Mouse (Mus musculus): ENCODE measurements around the gene Apln. TPM values are rescaled to one million over a fixed set of nuclear protein-coding genes. Genes with fewer than 3 reads are reported as not detected.

Gene Apln
- polyA plus RNA-seq, 1 experiment from 2014 or later = 4.2 TPM

GRCm38 (mm10) chrX:48046315-48046714 is 11.7 kb upstream of the Apln start:
- peaks cover 8% of the 10 kb centered on the region for H3K27me3 ChIP-seq (replicated peaks; ENCODE audit: low read depth, poor library complexity, severe bottlenecking)
- no peaks in the 10 kb centered on the region for H3K4me1 ChIP-seq
- WGBS = 85% methylated on average over 2 of the region's 2 CpGs

GRCm38 (mm10) chrX:48044261-48044660 is 9.6 kb upstream of the Apln start:
- Histone ChIP-seq H3K9me3 (no peaks in the 10 kb centered on the region), H3K4me3 (no peak overlapping the region), H3K36me3 (replicated peaks) (no peaks in the 10 kb centered on the region), H3K27me3 (replicated peaks; ENCODE audit: low read depth, poor library complexity, severe bottlenecking) (peaks cover 8% of the 10 kb centered on the region; the same call in 1 of the 2 replicates), H3K4me1 (no peaks in the 10 kb centered on the region), H3K27ac (replicated peaks) (no peak overlapping the region)
- 84% methylated on average over 1 of the region's 1 CpGs for WGBS
- DNase-seq (ENCODE audit: low spot score) = no peak

More at GRCm38 (mm10) chrX:48046315-48046714, 11.7 kb upstream of the Apln start:
- H3K4me3 ChIP-seq = no peak overlapping the region
- H3K36me3 ChIP-seq (replicated peaks) = no peaks in the 10 kb centered on the region
- H3K27ac ChIP-seq (replicated peaks) = no peak overlapping the region
- no peaks in the 10 kb centered on the region for H3K9me3 ChIP-seq
- no peak for DNase-seq (ENCODE audit: low spot score)

- Histone ChIP-seq H3K36me3 (replicated peaks) (no peaks in the 10 kb centered on the region), H3K27ac (replicated peaks) (no peak overlapping the region), H3K4me1 (no peaks in the 10 kb centered on the region), H3K9me3 (no peaks in the 10 kb centered on the region), H3K27me3 (replicated peaks; ENCODE audit: low read depth, poor library complexity, severe bottlenecking) (peaks cover 20% of the 10 kb centered on the region; the same call in 1 of the 2 replicates), H3K4me3 (no peak overlapping the region)
- no peak for DNase-seq (ENCODE audit: low spot score)
- 76% methylated on average over 4 of the region's 4 CpGs for WGBS
These were observed 8.1 kb upstream of the Apln start for GRCm38 (mm10) chrX:48042748-48043147.

GRCm38 (mm10) chrX:48040379-48040778 is 5.7 kb upstream of the Apln start:
- WGBS = 77% methylated on average over 3 of the region's 3 CpGs
- DNase-seq (ENCODE audit: low spot score) = no peak
- Histone ChIP-seq H3K9me3 (no peaks in the 10 kb centered on the region), H3K4me3 (no peak overlapping the region), H3K4me1 (no peaks in the 10 kb centered on the region), H3K27me3 (replicated peaks; ENCODE audit: low read depth, poor library complexity, severe bottlenecking) (peaks cover 44% of the 10 kb centered on the region), H3K27ac (replicated peaks) (no peak overlapping the region), H3K36me3 (replicated peaks) (no peaks in the 10 kb centered on the region)

- Histone ChIP-seq H3K4me3 (peak overlapping the region; percentile 64), H3K27me3 (replicated peaks; ENCODE audit: low read depth, poor library complexity, severe bottlenecking) (peaks cover 77% of the 10 kb centered on the region), H3K36me3 (replicated peaks) (no peaks in the 10 kb centered on the region), H3K27ac (replicated peaks) (peak overlapping the region; percentile 82; the same call in 1 of the 2 replicates), H3K4me1 (0 out of 2 replicates have a peak, but pooled peaks cover 7% of the 10 kb centered on the region), H3K9me3 (no peaks in the 10 kb centered on the region)
- DNase-seq (ENCODE audit: low spot score) = peak; percentile 17
- 21% methylated on average over 11 of the region's 11 CpGs for WGBS
These were observed 898 bp downstream of the Apln start for GRCm38 (mm10) chrX:48033766-48034143.

DNA sequence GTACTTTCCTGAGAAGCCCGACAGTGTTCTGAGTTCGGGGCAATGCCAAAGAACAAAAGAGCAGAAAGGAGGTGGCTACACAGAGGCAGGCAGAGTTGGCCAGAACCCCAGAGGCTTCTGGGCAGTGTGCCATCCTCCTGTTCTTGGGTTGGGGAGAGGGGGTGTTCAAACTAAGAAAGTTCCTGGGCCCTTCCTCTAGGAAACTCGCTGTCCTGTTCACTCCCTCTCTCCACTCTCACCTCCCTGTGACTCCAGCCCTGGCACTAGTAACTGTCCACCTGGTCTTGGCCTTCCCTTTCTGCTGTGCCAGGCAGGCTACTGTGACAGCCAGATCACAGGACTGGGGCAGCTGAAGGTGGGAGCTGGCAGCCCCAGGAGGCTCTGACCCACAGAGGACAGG is 1.6 kb downstream of the Apln start:
- peaks cover 73% of the 10 kb centered on the region for H3K27me3 ChIP-seq (replicated peaks; ENCODE audit: low read depth, poor library complexity, severe bottlenecking)
- WGBS = 69% methylated on average over 3 of the region's 3 CpGs

DNA sequence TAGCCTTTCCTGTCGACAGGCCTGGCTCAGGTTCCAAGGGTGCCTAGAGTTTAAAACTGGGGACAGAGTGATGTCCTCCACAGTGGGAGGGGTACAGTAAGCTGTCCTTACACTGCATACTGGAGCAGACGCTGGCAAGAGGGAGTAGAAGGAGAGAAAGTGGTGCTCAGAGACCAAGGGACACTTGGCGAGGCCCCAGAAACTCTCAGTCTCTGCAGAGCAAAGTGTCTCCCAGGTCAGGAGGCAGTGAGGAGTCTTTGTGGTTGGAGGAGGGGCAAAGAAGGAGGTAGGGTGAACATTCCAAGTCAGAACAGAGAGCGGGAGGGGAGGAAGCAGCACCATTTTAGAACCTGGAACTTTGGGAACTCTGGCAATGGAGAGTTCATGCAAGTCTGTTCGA is 2.8 kb downstream of the Apln start:
- peaks cover 69% of the 10 kb centered on the region for H3K27me3 ChIP-seq (replicated peaks; ENCODE audit: low read depth, poor library complexity, severe bottlenecking)
- 0 out of 2 replicates have a peak, but pooled peaks cover 4% of the 10 kb centered on the region for H3K36me3 ChIP-seq (replicated peaks)
- no peaks in the 10 kb centered on the region for H3K9me3 ChIP-seq
- no peak for DNase-seq (ENCODE audit: low spot score)
- no peak overlapping the region for H3K4me3 ChIP-seq
- H3K4me1 ChIP-seq = 0 out of 2 replicates have a peak, but pooled peaks cover 7% of the 10 kb centered on the region
- WGBS = 78% methylated on average over 5 of the region's 5 CpGs
- H3K27ac ChIP-seq (replicated peaks) = no peak overlapping the region

More for the DNA sequence above, 1.6 kb downstream of the Apln start:
- no peaks in the 10 kb centered on the region for H3K36me3 ChIP-seq (replicated peaks)
- no peaks in the 10 kb centered on the region for H3K9me3 ChIP-seq
- no peak for DNase-seq (ENCODE audit: low spot score)
- no peak overlapping the region for H3K27ac ChIP-seq (replicated peaks)
- H3K4me1 ChIP-seq = 0 out of 2 replicates have a peak, but pooled peaks cover 7% of the 10 kb centered on the region
- H3K4me3 ChIP-seq = peak overlapping the region; percentile 64

- no peaks in the 10 kb centered on the region for H3K9me3 ChIP-seq
- H3K4me3 ChIP-seq = no peak overlapping the region
- no peak for DNase-seq (ENCODE audit: low spot score)
- H3K27me3 ChIP-seq (replicated peaks; ENCODE audit: low read depth, poor library complexity, severe bottlenecking) = peaks cover 61% of the 10 kb centered on the region
- 0 out of 2 replicates have a peak, but pooled peaks cover 4% of the 10 kb centered on the region for H3K36me3 ChIP-seq (replicated peaks)
- H3K27ac ChIP-seq (replicated peaks) = no peak overlapping the region
- WGBS = 70% methylated on average over 3 of the region's 3 CpGs
- 0 out of 2 replicates have a peak, but pooled peaks cover 7% of the 10 kb centered on the region for H3K4me1 ChIP-seq
These were observed 4.1 kb downstream of the Apln start for GRCm38 (mm10) chrX:48030593-48030992.

DNA sequence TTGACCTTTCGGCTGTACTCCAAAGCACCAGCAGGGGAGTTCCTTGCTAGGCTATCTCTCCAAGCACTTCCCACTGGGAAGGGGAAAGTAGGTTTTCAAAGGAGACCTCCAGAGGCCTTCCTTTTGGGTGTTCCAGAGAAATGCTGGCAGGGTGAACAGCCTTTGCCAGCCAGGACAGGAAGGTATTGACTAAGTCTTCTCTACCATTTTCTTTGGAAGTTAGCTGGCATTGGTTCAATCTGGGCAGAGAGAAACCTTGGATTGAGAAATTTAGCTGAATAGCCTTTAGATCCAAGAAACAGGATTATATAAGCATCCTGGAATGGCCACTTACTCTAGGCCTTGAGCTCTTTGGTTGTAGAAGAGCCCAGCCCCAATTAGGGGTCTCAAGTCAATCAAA is 11.8 kb downstream of the Apln start:
- no peak overlapping the region for H3K27ac ChIP-seq (replicated peaks)
- H3K9me3 ChIP-seq = no peaks in the 10 kb centered on the region
- H3K27me3 ChIP-seq (replicated peaks; ENCODE audit: low read depth, poor library complexity, severe bottlenecking) = peaks cover 38% of the 10 kb centered on the region
- H3K4me1 ChIP-seq = no peaks in the 10 kb centered on the region
- no peak overlapping the region for H3K4me3 ChIP-seq
- no peak for DNase-seq (ENCODE audit: low spot score)
- H3K36me3 ChIP-seq (replicated peaks) = 0 out of 2 replicates have a peak, but pooled peaks cover 4% of the 10 kb centered on the region
- 69% methylated on average over 1 of the region's 1 CpGs for WGBS

GRCm38 (mm10) chrX:48019940-48020339 is 14.7 kb downstream of the Apln start:
- peak; percentile 76 for DNase-seq (ENCODE audit: low spot score)
- Histone ChIP-seq H3K4me1 (no peaks in the 10 kb centered on the region), H3K36me3 (replicated peaks) (no peaks in the 10 kb centered on the region), H3K27ac (replicated peaks) (no peak overlapping the region), H3K9me3 (no peaks in the 10 kb centered on the region), H3K4me3 (no peak overlapping the region), H3K27me3 (replicated peaks; ENCODE audit: low read depth, poor library complexity, severe bottlenecking) (peaks cover 35% of the 10 kb centered on the region)
- WGBS = 16% methylated on average over 5 of the region's 5 CpGs

GRCm38 (mm10) chrX:48019359-48019758 is 15.3 kb downstream of the Apln start:
- H3K27ac ChIP-seq (replicated peaks) = no peak overlapping the region
- no peak overlapping the region for H3K4me3 ChIP-seq
- WGBS = 40% methylated on average over 15 of the region's 15 CpGs
- DNase-seq (ENCODE audit: low spot score) = no peak
- H3K9me3 ChIP-seq = no peaks in the 10 kb centered on the region
- no peaks in the 10 kb centered on the region for H3K4me1 ChIP-seq
- H3K27me3 ChIP-seq (replicated peaks; ENCODE audit: low read depth, poor library complexity, severe bottlenecking) = peaks cover 35% of the 10 kb centered on the region
- H3K36me3 ChIP-seq (replicated peaks) = no peaks in the 10 kb centered on the region

- peaks cover 35% of the 10 kb centered on the region for H3K27me3 ChIP-seq (replicated peaks; ENCODE audit: low read depth, poor library complexity, severe bottlenecking)
- peak; percentile 24 for DNase-seq (ENCODE audit: low spot score)
- H3K4me3 ChIP-seq = no peak overlapping the region
- H3K4me1 ChIP-seq = no peaks in the 10 kb centered on the region
- H3K9me3 ChIP-seq = no peaks in the 10 kb centered on the region
- 57% methylated on average over 7 of the region's 7 CpGs for WGBS
- H3K27ac ChIP-seq (replicated peaks) = no peak overlapping the region
- no peaks in the 10 kb centered on the region for H3K36me3 ChIP-seq (replicated peaks)
These were observed 17.6 kb downstream of the Apln start for GRCm38 (mm10) chrX:48016906-48017601.

GRCm38 (mm10) chrX:48011656-48012055 is 23.0 kb downstream of the Apln start:
- H3K36me3 ChIP-seq (replicated peaks) = no peaks in the 10 kb centered on the region
- H3K27ac ChIP-seq (replicated peaks) = no peak overlapping the region
- 95% methylated on average over 3 of the region's 3 CpGs for WGBS
- H3K4me3 ChIP-seq = no peak overlapping the region
- no peaks in the 10 kb centered on the region for H3K9me3 ChIP-seq
- DNase-seq (ENCODE audit: low spot score) = no peak
- H3K27me3 ChIP-seq (replicated peaks; ENCODE audit: low read depth, poor library complexity, severe bottlenecking) = no peaks in the 10 kb centered on the region
- no peaks in the 10 kb centered on the region for H3K4me1 ChIP-seq
